Mouse (Mus musculus): ENCODE measurements around the gene Gzf1. TPM values are rescaled to one million over a fixed set of nuclear protein-coding genes. Genes with fewer than 3 reads are reported as not detected.

Gene Gzf1
- total RNA-seq (2023): 10 to 100 TPM; 19.4 to 24.2 TPM

DNA sequence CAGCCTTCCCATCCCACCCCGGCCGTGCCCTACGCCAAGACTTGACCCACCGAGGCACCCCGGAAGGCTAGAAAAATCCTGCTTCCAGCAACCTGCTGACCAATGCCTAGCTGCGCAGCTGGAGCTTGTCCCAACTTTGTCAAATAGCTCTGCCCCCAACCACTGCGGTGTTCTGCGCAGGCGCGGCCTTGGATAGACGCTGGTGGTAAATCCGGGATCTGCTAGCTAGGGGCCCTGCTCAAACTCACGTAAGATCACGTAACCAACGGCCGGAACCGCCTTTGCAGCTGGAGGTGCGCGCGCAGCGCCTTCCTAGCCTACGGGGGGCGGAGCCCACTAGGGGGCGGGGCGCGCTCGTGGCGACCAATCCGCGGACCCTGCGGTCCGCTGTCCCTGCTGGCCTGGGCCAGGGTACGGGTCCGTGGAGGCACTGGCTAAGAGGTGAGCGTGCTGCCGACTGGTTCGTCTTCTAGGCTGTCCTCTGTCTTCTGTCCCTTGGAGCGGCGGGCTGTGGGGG is at the start of gene Gzf1:
Gene Gzf1 (plus strand): TSS at position 249 of the 517 bp plus-strand sequence.

DNA sequence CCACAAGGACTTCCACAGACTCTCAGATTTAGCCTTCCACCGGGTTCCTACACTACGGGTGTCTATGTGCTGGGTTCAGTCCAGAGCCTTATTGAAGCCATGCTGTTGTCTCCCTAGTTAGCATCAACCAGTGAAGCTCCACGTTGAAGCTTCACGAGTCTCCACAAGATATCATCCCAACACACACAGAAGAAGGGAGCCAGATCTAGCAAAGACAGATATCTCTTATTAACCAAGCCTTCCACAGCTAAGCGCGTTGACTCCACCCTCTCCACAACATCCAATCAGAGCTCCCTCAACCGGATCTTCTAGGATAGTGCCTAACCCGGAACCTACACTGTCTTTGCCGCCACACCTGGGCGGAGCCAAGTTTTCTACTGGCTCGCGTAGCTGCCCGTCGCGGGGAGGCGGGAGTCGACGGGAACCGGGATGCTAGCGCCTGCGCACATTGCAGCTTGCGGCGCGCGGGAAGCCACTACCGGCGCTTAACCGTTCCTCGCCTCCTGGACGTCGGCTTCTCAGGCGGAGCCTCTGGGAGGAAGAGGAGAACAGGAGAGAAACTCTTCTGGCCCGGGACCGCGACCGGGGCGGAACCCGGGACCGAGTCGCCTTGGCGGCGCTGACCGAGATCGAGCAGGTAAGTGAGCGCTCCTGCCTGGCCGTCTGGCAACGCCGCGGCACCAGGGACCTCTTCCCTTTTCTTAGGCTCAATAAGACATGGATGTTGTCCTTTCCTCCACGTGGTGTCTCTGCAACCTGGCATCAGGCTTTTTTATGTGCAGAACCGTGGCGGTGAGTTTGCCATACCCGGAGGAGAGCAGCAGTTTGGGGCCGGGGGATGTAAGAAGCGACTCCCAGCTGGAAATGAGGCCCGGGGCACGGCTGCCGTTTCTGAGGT is 8.4 kb upstream of the Gzf1 start, which contains the start of gene Nxt1:
Gene Nxt1 (plus strand): TSS at position 403 of the 898 bp plus-strand sequence.

DNA sequence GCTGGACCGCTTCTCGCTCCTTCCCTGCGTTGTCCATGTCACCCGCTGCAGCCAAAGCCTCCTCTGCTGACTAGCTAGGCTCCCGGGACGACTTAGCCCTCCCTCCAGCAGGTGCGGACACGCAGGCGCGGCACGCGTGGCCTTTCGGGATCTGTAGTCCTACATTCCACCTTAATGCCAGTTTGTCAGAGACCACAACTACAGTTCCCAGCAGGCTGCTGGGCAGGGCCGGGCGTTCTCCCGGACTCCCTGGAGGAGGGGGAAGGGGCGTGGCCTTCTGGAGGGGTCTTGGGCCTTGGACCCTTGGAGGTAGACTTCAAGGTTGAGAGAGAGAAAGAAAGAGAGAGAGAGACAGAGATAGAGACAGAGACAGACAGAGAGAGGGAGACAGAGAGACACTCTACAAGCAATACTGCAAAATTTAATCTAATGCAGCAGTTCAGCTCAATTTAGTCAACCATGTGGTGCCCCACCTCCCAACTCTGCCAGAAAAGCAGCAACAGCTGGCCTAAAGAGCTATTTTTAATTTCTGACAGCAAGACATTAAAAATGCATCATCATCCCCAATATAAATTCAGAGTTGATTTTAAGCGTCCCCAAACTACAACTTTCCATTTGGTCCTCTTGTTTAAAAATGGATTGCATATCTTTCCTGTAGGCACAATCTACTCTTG is 51.6 kb downstream of the Gzf1 start, which contains the start of gene Napb:
Gene Napb (minus strand): TSS at position 141 of the 674 bp plus-strand sequence.

Other genes with a start within 250 kb of the Gzf1 start
- gene Cd93, start 237.5 kb upstream of the Gzf1 start, total RNA-seq (2023): 100 to 1,000 TPM in 1 of 2 experiments, 10 to 100 TPM in 1; 88.5 to 134 TPM
- 10 to 100 TPM; 14.8 to 20.8 TPM for gene Nxt1, start 8.4 kb upstream of the Gzf1 start, total RNA-seq (2023)
- 1 to 10 TPM; 1.4 TPM for gene Napb, start 51.4 kb downstream of the Gzf1 start, total RNA-seq (2023)
- not detected for gene Cstl1, start 69.3 kb downstream of the Gzf1 start, total RNA-seq (2023)
- not detected for gene Cst11, start 90.5 kb downstream of the Gzf1 start, total RNA-seq (2023)
- not detected for gene 8030411F24Rik, start 101.0 kb downstream of the Gzf1 start, total RNA-seq (2023)
- not detected for gene Cst12, start 108.3 kb downstream of the Gzf1 start, total RNA-seq (2023)
- gene Cst8, start 117.8 kb downstream of the Gzf1 start, total RNA-seq (2023): not detected
- gene Cst13, start 139.1 kb downstream of the Gzf1 start, total RNA-seq (2023): not detected
- gene Cst9, start 154.1 kb downstream of the Gzf1 start, total RNA-seq (2023): not detected
- gene 9230104L09Rik, start 184.0 kb downstream of the Gzf1 start, total RNA-seq (2023): not detected
- 1,000 to 10,000 TPM; 2,392 to 2,423 TPM for gene Cst3, start 194.7 kb downstream of the Gzf1 start, total RNA-seq (2023)